Mouse (Mus musculus) forebrain, embryonic 11.5 days (tissue): Measurements from ENCODE around the gene Med9. TPM values are rescaled to one million over a fixed set of nuclear protein-coding genes. Genes with fewer than 3 reads are reported as not detected.

ENCODE experiments used
- ATAC-seq: fragments of 200-750 bp; cut with Nextera tagmentation; replicated peaks from 2 replicates; pipeline ENCODE4 v1.8.0; 2017; ENCODE audit warnings: moderate TSS enrichment; ENCODE audit not compliant: low FRiP score
- DNase-seq: peaks from one replicate; pipeline ENCODE4 v3.0.0-alpha.2; 2017; ENCODE audit warnings: low spot score
- H3K27ac ChIP-seq: fragments of 300-500 bp; sonication (generic); 2 replicates; pipeline ENCODE4 v1.5.1; 2014; ENCODE audit warnings: low read depth, low read length
- H3K27me3 ChIP-seq: fragments of 300-500 bp; sonication (generic); 2 replicates; pipeline ENCODE4 v1.6.1; 2014; ENCODE audit warnings: mild to moderate bottlenecking, low read length, mixed read lengths; ENCODE audit not compliant: control insufficient read depth, insufficient read depth
- H3K36me3 ChIP-seq: fragments of 300-500 bp; sonication (generic); 2 replicates; pipeline ENCODE4 v1.6.1; 2014; ENCODE audit warnings: mild to moderate bottlenecking, low read length, moderate library complexity, mixed read lengths; ENCODE audit not compliant: control insufficient read depth, insufficient read depth
- H3K4me1 ChIP-seq: fragments of 300-500 bp; sonication (generic); replicated peaks from 2 replicates; pipeline ENCODE4 v1.6.1; 2014; ENCODE audit warnings: low read length, mixed read lengths; ENCODE audit not compliant: control insufficient read depth, insufficient read depth
- H3K4me2 ChIP-seq: fragments of 300-500 bp; sonication (generic); 2 replicates; pipeline ENCODE4 v1.6.1; 2014; ENCODE audit warnings: low read depth, mild to moderate bottlenecking, low read length, moderate library complexity, mixed read lengths; ENCODE audit not compliant: severe bottlenecking
- H3K4me3 ChIP-seq: fragments of 300-500 bp; sonication (generic); 2 replicates; pipeline ENCODE4 v1.5.1; 2014; ENCODE audit warnings: low read depth, low read length
- H3K9ac ChIP-seq: fragments of 300-500 bp; sonication (generic); 2 replicates; pipeline ENCODE4 v1.6.1; 2014; ENCODE audit warnings: low read length
- H3K9me3 ChIP-seq: fragments of 300-500 bp; sonication (generic); 2 replicates; pipeline ENCODE4 v1.6.1; 2016; ENCODE audit warnings: low read length, mixed read lengths; ENCODE audit not compliant: control insufficient read depth
- WGBS: fragments of 180-500 bp; shearing (Covaris S2); extraction: QIAGEN DNeasy Blood & Tissue Kit; methylation state at CpG from one replicate; pipeline ENCODE4 v1.1.7; 2014; 5-methylcytosine and 5-hydroxymethylcytosine counted together
- polyA plus RNA-seq: library from polyadenylated mRNA; unstranded; fragments of >200 nt; fragmentation: Nextera tagmentation; extraction: Ambion mirVana; gene quantifications from 2 replicates; pipeline ENCODE4 v1.2.1, GENCODE M21; 2014

The Med9 gene
- polyA plus RNA-seq, 1 experiment from 2014 or later = 51.3 TPM

- ATAC-seq = no peak
- Histone ChIP-seq H3K27ac (no peak overlapping the region), H3K27me3 (peaks cover 17% of the 10 kb centered on the region), H3K9me3 (no peaks in the 10 kb centered on the region), H3K4me1 (peaks cover 15% of the 10 kb centered on the region), H3K9ac (no peak overlapping the region), H3K4me3 (no peak overlapping the region), H3K36me3 (no peaks in the 10 kb centered on the region), H3K4me2 (no peak overlapping the region)
- no peak for DNase-seq
- 86% methylated on average over 4 of the region's 4 CpGs for WGBS
These were observed 18.1 kb downstream of the Med9 start for GRCm38 (mm10) chr11:59966102-59966483.

GRCm38 (mm10) chr11:59967765-59968164 is 19.8 kb downstream of the Med9 start:
- no peaks in the 10 kb centered on the region for H3K9me3 ChIP-seq
- H3K27ac ChIP-seq = no peak overlapping the region
- 95% methylated on average over 1 of the region's 1 CpGs for WGBS
- ATAC-seq = no peak
- H3K4me1 ChIP-seq = peaks cover 15% of the 10 kb centered on the region
- DNase-seq = no peak
- H3K4me3 ChIP-seq = no peak overlapping the region
- H3K36me3 ChIP-seq = no peaks in the 10 kb centered on the region
- H3K27me3 ChIP-seq = peaks cover 15% of the 10 kb centered on the region
- H3K4me2 ChIP-seq = no peak overlapping the region
- no peak overlapping the region for H3K9ac ChIP-seq

- Histone ChIP-seq H3K9ac (no peak overlapping the region), H3K4me1 (no peaks in the 10 kb centered on the region; the same call in 1 of the 2 replicates), H3K36me3 (no peaks in the 10 kb centered on the region), H3K4me2 (no peak overlapping the region), H3K9me3 (no peaks in the 10 kb centered on the region), H3K27ac (no peak overlapping the region), H3K27me3 (no peaks in the 10 kb centered on the region), H3K4me3 (no peak overlapping the region)
- ATAC-seq (no peak), DNase-seq (no peak)
- 87% methylated on average over 5 of the region's 5 CpGs for WGBS
These were observed 22.8 kb downstream of the Med9 start for GRCm38 (mm10) chr11:59970780-59971179.

GRCm38 (mm10) chr11:59971691-59972090 is 23.7 kb downstream of the Med9 start:
- no peak for DNase-seq
- 65% methylated on average over 2 of the region's 2 CpGs for WGBS
- H3K4me1 ChIP-seq = no peaks in the 10 kb centered on the region; the same call in 1 of the 2 replicates
- no peaks in the 10 kb centered on the region for H3K27me3 ChIP-seq
- no peak overlapping the region for H3K4me2 ChIP-seq
- H3K4me3 ChIP-seq = no peak overlapping the region
- no peaks in the 10 kb centered on the region for H3K36me3 ChIP-seq
- no peaks in the 10 kb centered on the region for H3K9me3 ChIP-seq
- H3K9ac ChIP-seq = no peak overlapping the region
- H3K27ac ChIP-seq = no peak overlapping the region
- no peak for ATAC-seq

GRCm38 (mm10) chr11:59973389-59973788 is 25.4 kb downstream of the Med9 start:
- H3K27ac ChIP-seq = no peak overlapping the region
- H3K9ac ChIP-seq = no peak overlapping the region
- ATAC-seq (no peak), DNase-seq (no peak)
- H3K27me3 ChIP-seq = no peaks in the 10 kb centered on the region
- H3K4me1 ChIP-seq = no peaks in the 10 kb centered on the region; the same call in 1 of the 2 replicates
- 77% methylated on average over 5 of the region's 5 CpGs for WGBS
- no peaks in the 10 kb centered on the region for H3K36me3 ChIP-seq
- no peak overlapping the region for H3K4me3 ChIP-seq
- H3K9me3 ChIP-seq = no peaks in the 10 kb centered on the region
- H3K4me2 ChIP-seq = no peak overlapping the region

- DNase-seq (no peak), ATAC-seq (no peak)
- Histone ChIP-seq H3K36me3 (no peaks in the 10 kb centered on the region), H3K4me1 (no peaks in the 10 kb centered on the region; the same call in 1 of the 2 replicates), H3K27me3 (no peaks in the 10 kb centered on the region), H3K9ac (no peak overlapping the region), H3K4me2 (no peak overlapping the region), H3K4me3 (no peak overlapping the region), H3K9me3 (no peaks in the 10 kb centered on the region), H3K27ac (no peak overlapping the region)
- 20% methylated on average over 10 of the region's 10 CpGs for WGBS
These were observed 27.2 kb downstream of the Med9 start for GRCm38 (mm10) chr11:59975241-59975640.

- Histone ChIP-seq H3K27ac (no peak overlapping the region), H3K4me2 (no peak overlapping the region), H3K4me1 (no peaks in the 10 kb centered on the region; the same call in 1 of the 2 replicates), H3K9me3 (no peaks in the 10 kb centered on the region), H3K36me3 (no peaks in the 10 kb centered on the region), H3K4me3 (no peak overlapping the region), H3K9ac (no peak overlapping the region), H3K27me3 (no peaks in the 10 kb centered on the region)
- DNase-seq (no peak), ATAC-seq (no peak)
- 84% methylated on average over 5 of the region's 5 CpGs for WGBS
These were observed 29.8 kb downstream of the Med9 start for GRCm38 (mm10) chr11:59977831-59978230.

GRCm38 (mm10) chr11:59989406-59989805 is 41.4 kb downstream of the Med9 start:
- 70% methylated on average over 1 of the region's 1 CpGs for WGBS
- Histone ChIP-seq H3K9ac (no peak overlapping the region), H3K36me3 (no peaks in the 10 kb centered on the region), H3K4me2 (no peak overlapping the region), H3K4me1 (no peaks in the 10 kb centered on the region), H3K27ac (no peak overlapping the region), H3K4me3 (no peak overlapping the region), H3K27me3 (no peaks in the 10 kb centered on the region), H3K9me3 (no peaks in the 10 kb centered on the region)
- ATAC-seq (no peak), DNase-seq (no peak)

GRCm38 (mm10) chr11:59991365-59991764 is 43.4 kb downstream of the Med9 start:
- H3K4me2 ChIP-seq = no peak overlapping the region
- ATAC-seq = no peak
- no peak for DNase-seq
- H3K36me3 ChIP-seq = no peaks in the 10 kb centered on the region
- no peaks in the 10 kb centered on the region for H3K27me3 ChIP-seq
- no peak overlapping the region for H3K4me3 ChIP-seq
- no peaks in the 10 kb centered on the region for H3K4me1 ChIP-seq
- no peak overlapping the region for H3K27ac ChIP-seq
- 88% methylated on average over 8 of the region's 8 CpGs for WGBS
- H3K9me3 ChIP-seq = no peaks in the 10 kb centered on the region
- no peak overlapping the region for H3K9ac ChIP-seq
